Mouse (Mus musculus) olfactory bulb, adult 2 months (tissue): ENCODE data around the gene Ankrd23.

Source experiments
- CTCF ChIP-seq: fragments of 200-500 bp; IDR thresholded peaks from 2 replicates; pipeline ENCODE4 v1.5.1; 2012; ENCODE audit warnings: low read depth, mild to moderate bottlenecking, low read length, moderate library complexity; ENCODE audit not compliant: insufficient read depth
- POLR2A ChIP-seq: fragments of 200-500 bp; IDR thresholded peaks from 2 replicates; pipeline ENCODE4 v1.6.1; 2012; ENCODE audit warnings: mild to moderate bottlenecking, low read depth, low read length, moderate library complexity; ENCODE audit not compliant: insufficient read depth

- no peak for TF ChIP-seq CTCF
- TF ChIP-seq POLR2A, result no peak
These were observed 22.6 kb upstream of the Ankrd23 start for GRCm38 (mm10) chr1:36559256-36559655.
